18 mouse cellular contexts compared by ENCODE assay signal in genomic region chr9:12157157-12157556, GRCm38 (mm10).
DNase-seq lines count a peak whose midpoint lies in the region; ATAC-seq and TF ChIP-seq lines count a peak whose summit lies in the region.
"Had no signal": no experiment of that assay in that cellular context is flagged by ENCODE, and none has a peak within 500 bp of the region (broad histone marks: within the 10 kb centered on the region; RNA-seq: fewer than 3 reads in every experiment).

No protein-coding gene starts in this region.

- ATAC-seq in kidney, embryonic 14.5 days (ENCODE audit: low FRiP score, low TSS enrichment) = no peak
- ATAC-seq in kidney, postnatal 0 days (replicated peaks; ENCODE audit: low FRiP score, low read depth) = peak; percentile 49; the same call in 1 of the 2 replicates
- no peak for ATAC-seq in erythroblast, adult 5-6 weeks (replicated peaks; ENCODE audit: low FRiP score, poor library complexity, severe bottlenecking)

- H3K36me3 ChIP-seq in kidney, adult 2 months (ENCODE audit: control insufficient read depth, insufficient read depth, low read length) = no peaks in the 10 kb centered on the region
- H3K36me3 ChIP-seq in kidney, embryonic 14.5 days (ENCODE audit: control insufficient read depth, insufficient read depth, low read length) = no peaks in the 10 kb centered on the region
- H3K36me3 ChIP-seq in kidney, postnatal 0 days (ENCODE audit: insufficient read depth, low read length) = no peaks in the 10 kb centered on the region
- H3K36me3 ChIP-seq: embryonic facial prominence, embryonic 12.5 days; heart, embryonic 13.5 days; limb, embryonic 12.5 days; stomach, embryonic 15.5 days had no signal

- H3K4me1 ChIP-seq in kidney, adult 2 months (ENCODE audit: control insufficient read depth, insufficient read depth, low read length) = no peaks in the 10 kb centered on the region
- no peaks in the 10 kb centered on the region for H3K4me1 ChIP-seq in kidney, embryonic 14.5 days (ENCODE audit: control insufficient read depth, insufficient read depth, low read length)
- no peaks in the 10 kb centered on the region for H3K4me1 ChIP-seq in kidney, postnatal 0 days (replicated peaks; ENCODE audit: insufficient read depth, low read length)
- H3K4me1 ChIP-seq: embryonic facial prominence, embryonic 12.5 days; heart, embryonic 13.5 days; limb, embryonic 12.5 days; stomach, embryonic 15.5 days had no signal

- H3K27ac ChIP-seq in kidney, adult 2 months (ENCODE audit: insufficient read depth, low read depth, low read length) = no peak overlapping the region
- H3K27ac ChIP-seq in kidney, embryonic 14.5 days (ENCODE audit: low read depth, low read length) = no peak overlapping the region
- no peak overlapping the region for H3K27ac ChIP-seq in kidney, postnatal 0 days
- H3K27ac ChIP-seq: embryonic facial prominence, embryonic 12.5 days; heart, embryonic 13.5 days; limb, embryonic 12.5 days; liver, embryonic 14.5 days; stomach, embryonic 15.5 days had no signal

- peak; percentile 1 to 5 for DNase-seq in cerebellum, postnatal 10 days
- DNase-seq in cerebellum, adult 11 months = no peak
- DNase-seq in kidney, adult 2 months = peak; percentile 31
- DNase-seq in ES-CJ7 (ENCODE audit: low read depth, low spot score) = peak; percentile 12
- DNase-seq in kidney, postnatal 0 days (ENCODE audit: low spot score) = peak; percentile 24
- DNase-seq in right cerebral cortex, postnatal 4 days = no peak
- DNase-seq: cerebellum, adult 18-20 months; gastrocnemius, postnatal 25 days; heart, postnatal 4 days; lung, postnatal 10 days; thymus, postnatal 14 days had no signal

- no peak for TF ChIP-seq POLR2A in kidney, adult 2 months (IDR thresholded peaks at IDR 0.05; ENCODE audit: low read depth, low read length)

- 27% methylated on average over 2 of the region's 2 CpGs for WGBS in kidney, adult 2 months
- 47% methylated on average over 2 of the region's 2 CpGs for WGBS in kidney, embryonic 14.5 days
- WGBS in kidney, postnatal 0 days = 34% methylated on average over 2 of the region's 2 CpGs

- H3K9me3 ChIP-seq in kidney, embryonic 14.5 days (ENCODE audit: control insufficient read depth, low read length) = no peaks in the 10 kb centered on the region
- H3K9me3 ChIP-seq in kidney, postnatal 0 days (replicated peaks; ENCODE audit: low read length) = no peaks in the 10 kb centered on the region
- H3K9me3 ChIP-seq: embryonic facial prominence, embryonic 12.5 days; heart, embryonic 13.5 days; limb, embryonic 12.5 days; stomach, embryonic 15.5 days had no signal

- no peak overlapping the region for H3K4me3 ChIP-seq in kidney, adult 2 months (ENCODE audit: insufficient read depth, low read depth, low read length)
- H3K4me3 ChIP-seq in kidney, embryonic 14.5 days (ENCODE audit: low read length) = no peak overlapping the region
- no peak overlapping the region for H3K4me3 ChIP-seq in kidney, postnatal 0 days (replicated peaks; ENCODE audit: low read depth, low read length)
- H3K4me3 ChIP-seq: embryonic facial prominence, embryonic 12.5 days; heart, embryonic 13.5 days; limb, embryonic 12.5 days; stomach, embryonic 15.5 days had no signal

- TF ChIP-seq CTCF in kidney, adult 2 months (conservative IDR thresholded peaks at IDR 0.05; ENCODE audit: insufficient read depth, insufficient read length, low read depth, low read length) = no peak; the same call in 1 of the 2 replicates
- TF ChIP-seq CTCF in kidney, postnatal 0 days (IDR thresholded peaks at IDR 0.05; ENCODE audit: low read depth) = peak; percentile 67

- H3K9ac ChIP-seq in kidney, embryonic 14.5 days (ENCODE audit: low read depth, low read length) = no peak overlapping the region
- H3K9ac ChIP-seq in kidney, postnatal 0 days (ENCODE audit: low read depth, low read length) = no peak overlapping the region
- H3K9ac ChIP-seq: embryonic facial prominence, embryonic 12.5 days; heart, embryonic 13.5 days; limb, embryonic 12.5 days; liver, embryonic 14.5 days; stomach, embryonic 15.5 days had no signal

- no peak overlapping the region for H3K4me2 ChIP-seq in kidney, embryonic 14.5 days (replicated peaks; ENCODE audit: low read depth, low read length)
- H3K4me2 ChIP-seq in kidney, postnatal 0 days (ENCODE audit: low read length) = no peak overlapping the region
- H3K4me2 ChIP-seq: embryonic facial prominence, embryonic 12.5 days; heart, embryonic 13.5 days; limb, embryonic 12.5 days; stomach, embryonic 15.5 days had no signal

- H3K27me3 ChIP-seq in kidney, adult 2 months (replicated peaks; ENCODE audit: control insufficient read depth, insufficient read depth, low read length) = no peaks in the 10 kb centered on the region; the same call in 1 of the 2 replicates
- H3K27me3 ChIP-seq in kidney, embryonic 14.5 days (ENCODE audit: control insufficient read depth, insufficient read depth, low read length) = no peaks in the 10 kb centered on the region
- no peaks in the 10 kb centered on the region for H3K27me3 ChIP-seq in kidney, postnatal 0 days (ENCODE audit: insufficient read depth, low read length)
- H3K27me3 ChIP-seq: embryonic facial prominence, embryonic 12.5 days; heart, embryonic 13.5 days; limb, embryonic 12.5 days; stomach, embryonic 15.5 days had no signal

Comparison
In these comparisons a context has a peak if more than half of its experiments do, and no peak if none do; other contexts are left out.
1. DNase-seq: peak in cerebellum, postnatal 10 days (2 of 2), kidney, adult 2 months (single experiment), ES-CJ7 (single experiment) and kidney, postnatal 0 days (single experiment); none in cerebellum, adult 11 months (single experiment) and right cerebral cortex, postnatal 4 days (single experiment).